Mouse (Mus musculus) T-helper 1 cell (primary cell): ENCODE data around the gene Bysl.

ENCODE experiments used
- in situ Hi-C: fragments of 300-600 bp; cut with MboI, MseI; formaldehyde crosslinking; loops from one replicate; pipeline ENCODE4 v1.15.1; 2025; ENCODE audit warnings: high pct_unique_total_duplicates

The Bysl gene

DNA sequence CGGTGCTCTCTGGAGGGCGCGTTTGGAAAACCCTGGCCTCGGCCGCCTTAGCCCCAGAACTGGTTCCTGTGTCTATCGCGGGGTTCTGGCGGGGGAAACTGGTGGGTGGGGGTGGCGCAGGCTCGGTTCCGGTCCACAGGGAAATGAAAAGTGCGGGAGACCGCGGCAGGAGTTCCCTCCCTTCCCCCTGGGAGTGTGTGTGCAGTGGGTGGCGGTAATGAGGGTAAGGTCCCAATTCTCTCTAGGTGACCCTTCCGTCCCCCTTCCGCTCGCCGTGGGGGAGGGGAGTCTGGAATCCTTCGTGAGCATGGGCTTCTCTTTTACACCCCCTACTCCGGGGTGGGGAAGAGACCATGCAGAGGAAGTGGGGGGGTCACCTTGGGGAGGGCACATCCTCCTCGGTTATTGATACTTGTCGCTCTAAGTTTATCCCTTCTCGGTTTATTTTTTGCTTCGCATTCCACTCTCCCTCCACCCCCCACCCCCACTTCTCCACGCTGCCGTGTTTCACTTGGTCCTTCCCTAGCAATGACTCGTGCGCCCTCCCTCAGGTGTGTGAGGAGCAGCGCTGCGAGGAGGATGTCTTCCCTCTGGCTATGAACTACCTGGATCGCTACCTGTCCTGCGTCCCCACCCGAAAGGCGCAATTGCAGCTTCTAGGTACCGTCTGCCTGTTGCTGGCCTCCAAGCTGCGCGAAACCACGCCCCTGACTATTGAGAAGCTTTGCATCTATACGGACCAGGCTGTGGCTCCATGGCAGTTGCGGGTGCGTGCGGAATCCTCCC is 16.9 kb downstream of the Bysl start:
- in situ Hi-C loops: no loop called here

DNA sequence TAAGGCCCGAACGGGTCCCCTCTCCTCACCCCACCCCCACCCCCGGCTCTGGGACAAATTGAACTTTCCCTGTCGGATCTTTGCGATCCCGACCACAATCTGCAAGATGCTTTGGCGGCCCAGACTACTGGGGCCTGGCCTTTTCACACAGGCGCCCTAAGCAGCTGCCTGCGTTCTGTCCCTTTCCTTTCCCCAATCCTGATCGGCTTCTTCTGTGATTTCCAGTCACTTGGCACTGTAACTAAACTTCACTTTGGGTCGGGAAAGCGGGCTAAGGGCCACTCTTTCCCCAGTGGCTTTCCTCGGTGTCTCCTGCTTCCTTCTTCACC is 17.5 kb downstream of the Bysl start:
- in situ Hi-C loops: no loop called here

DNA sequence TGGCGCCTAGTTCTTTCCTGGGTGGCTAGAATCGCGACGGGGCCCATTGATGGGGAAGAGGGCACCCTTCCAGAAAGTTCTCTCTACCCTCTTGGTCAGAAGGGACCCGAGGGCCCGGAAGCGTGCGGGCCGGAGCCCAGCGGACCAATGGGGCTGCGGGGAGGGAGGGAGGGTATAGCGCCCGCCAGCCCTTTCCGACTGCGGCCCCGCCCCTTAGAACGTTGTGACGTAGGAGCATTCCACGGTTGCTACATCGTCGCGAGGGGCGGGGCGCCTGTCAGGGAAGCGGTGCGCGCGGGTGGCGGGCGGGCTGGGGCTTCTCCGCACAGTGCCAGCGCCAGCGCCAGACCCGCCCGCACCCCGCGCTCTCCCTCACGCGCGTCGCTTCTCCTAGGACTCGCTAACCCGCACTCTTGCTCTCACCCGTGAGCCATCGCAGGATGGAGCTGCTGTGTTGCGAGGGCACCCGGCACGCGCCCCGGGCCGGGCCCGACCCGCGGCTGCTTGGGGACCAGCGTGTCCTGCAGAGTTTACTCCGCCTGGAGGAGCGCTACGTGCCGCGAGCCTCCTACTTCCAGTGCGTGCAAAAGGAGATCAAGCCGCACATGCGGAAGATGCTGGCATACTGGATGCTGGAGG is 18.0 kb downstream of the Bysl start:
- in situ Hi-C loops: no loop called here

DNA sequence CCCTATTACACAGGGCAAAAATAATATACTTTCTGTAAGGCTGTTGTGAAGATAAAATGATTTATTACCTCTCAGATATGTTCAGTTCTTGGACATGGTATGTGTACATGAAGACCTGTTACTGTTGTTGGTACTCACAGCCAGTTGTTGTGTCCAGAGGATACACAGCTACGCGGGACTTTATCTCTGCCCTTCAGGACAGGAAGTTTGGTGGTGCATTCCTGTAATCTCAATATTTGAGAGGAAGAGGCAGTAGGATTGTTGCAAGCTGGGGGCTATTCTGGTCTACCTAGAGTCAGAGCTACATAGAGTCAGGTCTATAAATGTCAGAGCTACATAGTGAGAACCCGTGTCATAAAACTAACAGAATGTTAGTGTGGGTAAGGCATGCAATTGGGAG is 20.2 kb downstream of the Bysl start:
- in situ Hi-C loops: no loop called here

DNA sequence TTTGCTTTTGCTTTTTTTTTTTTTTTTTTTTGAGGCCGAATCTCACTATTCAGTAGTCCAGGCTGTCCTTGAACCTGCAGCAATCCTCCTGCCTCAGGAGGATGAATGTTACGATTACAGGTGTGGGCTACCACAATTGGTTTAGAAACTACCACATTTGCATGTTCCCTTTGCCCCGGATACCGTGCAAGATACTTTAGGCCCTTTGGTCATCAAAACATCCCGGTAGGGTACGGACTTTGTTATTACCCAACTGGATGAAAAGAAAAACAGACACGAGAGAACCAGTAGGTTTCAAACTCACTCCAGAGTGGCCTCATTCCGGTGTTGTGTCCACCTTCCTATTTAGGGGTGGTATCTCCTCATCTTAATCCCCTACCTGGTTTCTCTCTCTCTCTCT is 22.8 kb downstream of the Bysl start:
- in situ Hi-C loops: no loop called here

DNA sequence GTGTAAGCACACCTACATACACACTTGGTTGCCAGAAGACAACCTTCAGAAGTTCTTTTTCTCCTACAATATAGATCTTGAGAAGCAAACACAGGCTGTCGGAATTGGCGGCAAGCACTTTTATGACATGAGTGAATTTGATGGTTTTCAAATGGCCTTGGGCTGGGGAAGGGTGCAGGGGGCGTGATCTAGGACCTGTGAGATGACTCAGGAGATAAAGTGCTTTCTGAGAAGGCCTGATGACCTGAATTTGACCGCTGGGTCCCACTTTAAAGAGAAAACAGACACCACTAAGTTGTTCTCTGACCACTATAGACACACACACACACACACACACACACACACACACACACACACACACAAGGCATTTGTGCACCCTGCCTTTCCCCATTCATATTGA is 30.3 kb downstream of the Bysl start:
- in situ Hi-C loops: no loop called here

DNA sequence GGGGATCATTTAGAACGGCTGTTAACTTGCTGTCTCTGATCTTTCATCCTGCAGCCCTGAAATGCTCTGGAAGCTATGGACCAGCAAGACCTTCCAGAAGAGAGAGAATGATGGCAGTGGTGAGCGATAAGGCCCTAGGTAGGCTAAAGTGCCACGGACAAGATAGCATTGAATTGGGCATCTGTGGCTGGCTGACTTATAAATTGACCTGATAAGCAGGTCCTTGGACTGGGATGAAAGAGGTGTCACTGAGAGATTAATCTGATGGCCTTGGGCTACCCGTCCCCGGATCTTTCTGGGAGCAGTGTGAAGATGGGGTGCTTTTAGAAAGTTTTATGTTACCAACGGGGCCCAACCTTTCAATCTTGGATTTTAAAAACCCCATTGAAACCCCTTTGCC is 32.6 kb downstream of the Bysl start:
- in situ Hi-C loops: no loop called here

DNA sequence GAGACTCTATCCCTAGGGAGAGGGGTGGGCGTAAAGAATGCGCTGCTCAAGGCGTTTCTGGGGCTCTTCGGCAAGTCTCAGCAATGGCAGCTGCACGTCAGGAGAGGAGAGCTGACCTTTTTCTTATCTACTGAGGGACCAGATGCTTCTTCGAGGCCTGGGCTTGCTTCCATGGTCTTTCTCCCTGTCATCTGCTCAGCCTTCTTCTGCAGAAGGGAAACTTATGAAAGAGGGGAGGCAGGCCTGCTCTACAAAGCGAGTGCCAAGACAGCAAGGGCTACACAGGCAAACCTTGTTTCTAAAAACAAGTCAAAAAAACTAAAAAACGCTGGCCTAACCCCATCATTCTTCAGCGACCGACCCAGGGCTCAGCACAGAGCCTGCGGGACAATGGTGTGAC is 36.5 kb downstream of the Bysl start:
- in situ Hi-C loops: no loop called here

DNA sequence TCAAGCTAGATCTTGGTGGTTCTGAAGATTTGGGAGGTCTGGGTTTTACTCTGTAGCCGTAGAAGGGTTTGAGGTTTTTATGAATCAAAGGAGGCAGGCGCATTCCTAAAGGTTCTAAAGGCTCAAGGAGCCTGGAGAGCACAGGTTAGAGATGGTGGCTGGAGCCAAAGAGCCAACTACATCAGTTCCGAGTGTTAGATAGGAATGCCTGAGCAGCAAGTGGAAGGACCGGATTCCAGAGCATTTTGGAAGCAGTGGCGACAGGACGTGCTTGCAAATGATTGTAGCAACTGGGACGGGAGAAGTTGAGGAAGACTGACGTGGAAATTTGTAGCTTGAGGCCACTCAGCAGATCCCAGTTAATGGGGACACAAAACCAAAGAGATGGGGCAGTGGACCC is 37.3 kb downstream of the Bysl start:
- in situ Hi-C loops: no loop called here

DNA sequence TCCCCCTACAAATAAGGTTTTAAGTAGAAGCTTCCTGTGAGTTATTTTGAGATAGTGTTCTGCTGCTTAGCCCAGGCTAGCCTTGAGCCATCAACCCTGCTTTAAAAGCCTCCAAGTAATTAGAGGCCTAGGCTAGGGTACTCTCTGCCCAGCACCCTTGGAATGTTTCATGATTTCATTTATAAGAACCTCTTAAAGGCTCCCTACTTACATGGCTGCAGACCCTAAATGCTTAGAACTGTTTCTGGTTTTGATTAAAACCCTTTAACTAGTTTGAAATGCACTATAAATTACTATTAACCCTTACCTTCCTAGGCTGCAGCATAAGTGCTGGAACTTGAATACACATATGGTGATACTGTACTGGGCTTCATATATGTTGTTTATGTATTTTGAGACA is 38.9 kb downstream of the Bysl start:
- in situ Hi-C loops: no loop called here

DNA sequence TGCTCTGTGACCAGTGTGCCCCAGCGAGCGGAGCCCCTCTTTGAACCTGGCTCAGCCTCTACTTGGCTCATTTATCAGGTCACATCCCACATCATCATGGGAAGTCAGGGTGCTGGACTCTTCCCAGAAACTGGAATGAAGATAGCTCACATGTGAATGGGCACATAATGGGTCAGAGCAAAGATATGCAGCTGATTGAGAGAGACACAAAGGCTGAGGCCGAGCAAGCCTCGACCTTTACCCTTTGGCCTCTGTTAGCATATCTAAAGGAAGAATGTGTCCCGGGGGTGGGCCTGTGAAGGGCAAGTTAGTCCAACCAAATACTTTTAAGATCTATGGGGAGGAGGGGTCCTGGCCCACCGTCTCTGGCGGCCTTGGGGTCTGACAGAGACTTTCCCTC is 39.7 kb downstream of the Bysl start:
- in situ Hi-C loops: no loop called here

DNA sequence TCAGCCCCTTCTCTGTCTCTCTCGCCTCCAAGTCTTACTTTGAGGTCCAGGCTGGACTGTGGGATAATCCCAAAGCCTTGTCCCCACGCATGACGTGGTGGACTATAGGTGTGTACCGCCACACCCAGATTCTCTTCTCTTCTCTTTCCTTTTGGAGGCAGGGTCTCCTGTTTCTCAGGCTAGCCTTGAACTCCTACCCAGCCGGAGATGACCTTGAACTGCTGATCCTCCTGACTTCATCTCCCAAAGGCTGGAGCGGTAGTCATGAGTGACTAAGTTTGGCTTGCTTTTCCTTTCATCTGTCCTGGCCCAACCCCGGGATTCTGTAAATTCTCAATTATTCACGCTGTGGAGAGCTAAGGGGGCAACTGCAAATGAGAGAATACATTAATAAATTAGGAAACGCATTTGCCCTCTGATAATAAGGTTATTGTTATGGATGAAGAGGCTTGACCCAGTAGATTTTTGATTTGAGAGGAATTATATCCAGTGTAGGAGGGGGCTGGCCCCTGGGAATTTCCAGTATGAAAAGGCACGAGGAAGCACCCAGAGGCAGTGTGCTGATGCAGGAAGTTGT is 42.3 kb downstream of the Bysl start:
- in situ Hi-C loops: no loop called here

DNA sequence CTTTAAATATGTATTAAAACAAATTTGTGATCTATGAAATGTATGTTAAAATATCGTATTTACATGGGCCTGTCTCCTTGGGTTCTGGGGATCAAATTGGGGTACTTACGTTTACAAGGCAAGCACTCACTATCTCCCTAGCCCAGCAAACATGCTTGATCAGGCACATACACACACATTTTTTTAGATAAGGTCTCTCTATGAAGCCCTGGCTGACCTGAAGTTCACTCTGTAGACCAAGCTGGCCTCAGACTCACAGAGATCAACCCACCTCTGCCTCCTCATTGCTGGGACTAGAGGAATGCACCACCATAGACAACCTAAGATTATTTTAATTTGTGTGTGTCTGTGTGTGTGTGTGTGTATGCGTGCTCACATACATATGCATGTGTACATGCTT is 42.9 kb downstream of the Bysl start:
- in situ Hi-C loops: no loop called here

DNA sequence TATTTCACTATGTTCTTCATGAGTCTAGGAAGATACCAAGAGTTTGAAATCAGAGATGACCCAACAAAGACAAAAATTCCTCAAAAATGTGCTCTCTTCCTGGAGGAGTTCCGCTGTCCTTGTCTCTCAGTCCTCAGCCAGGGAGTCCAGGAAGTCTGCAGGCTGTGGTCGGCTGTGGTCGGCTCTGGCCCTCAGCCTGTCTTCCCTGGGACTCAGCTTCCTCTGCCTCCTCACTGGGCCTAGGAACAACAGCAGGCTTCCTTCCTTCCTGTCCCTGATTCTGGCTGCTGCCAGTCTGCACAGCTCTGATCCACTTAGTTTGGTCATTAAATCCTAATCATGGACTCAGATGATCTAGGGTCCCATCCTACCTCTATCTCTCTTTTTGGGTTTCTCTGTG is 44.0 kb downstream of the Bysl start:
- in situ Hi-C loops: no loop called here

DNA sequence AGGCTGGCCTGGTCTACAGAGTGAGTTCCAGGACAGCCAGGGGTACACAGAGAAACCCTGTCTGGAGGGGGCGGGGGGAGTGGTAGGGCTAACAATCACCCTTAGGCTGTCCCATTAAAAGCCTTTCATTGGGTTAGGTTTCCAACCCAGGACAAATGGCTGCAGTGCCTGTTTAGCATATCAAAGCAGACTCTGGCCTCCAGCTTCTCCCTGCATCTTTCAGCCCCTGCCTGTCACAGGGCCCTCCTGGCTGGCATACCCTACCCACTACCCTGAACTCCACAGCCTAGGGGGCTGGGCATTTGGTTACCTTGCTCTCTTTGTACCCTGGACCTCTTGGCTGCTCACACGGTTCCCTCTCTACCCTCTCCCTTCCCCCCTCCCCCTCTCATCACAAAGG is 45.2 kb downstream of the Bysl start:
- in situ Hi-C loops: no loop called here

DNA sequence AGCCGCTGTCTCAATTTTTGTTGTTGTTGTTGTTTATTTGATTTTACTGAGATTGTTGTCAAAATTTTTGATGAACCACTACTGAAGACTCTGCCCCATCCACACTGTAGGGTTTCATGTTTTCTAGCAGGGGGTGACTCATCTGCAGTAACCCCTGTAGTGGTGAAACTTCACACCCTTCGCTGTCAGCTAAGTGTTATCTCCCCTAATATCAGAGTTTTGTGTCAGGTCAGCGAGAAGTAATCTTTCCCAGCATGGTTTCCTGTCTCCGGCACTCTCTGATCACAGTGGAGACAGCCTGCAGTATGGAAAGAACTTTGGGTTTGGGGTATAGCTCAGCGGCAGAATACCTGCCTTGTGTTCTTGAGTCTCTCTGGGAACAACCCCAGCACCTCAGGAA is 46.7 kb downstream of the Bysl start:
- in situ Hi-C loops: no loop called here

DNA sequence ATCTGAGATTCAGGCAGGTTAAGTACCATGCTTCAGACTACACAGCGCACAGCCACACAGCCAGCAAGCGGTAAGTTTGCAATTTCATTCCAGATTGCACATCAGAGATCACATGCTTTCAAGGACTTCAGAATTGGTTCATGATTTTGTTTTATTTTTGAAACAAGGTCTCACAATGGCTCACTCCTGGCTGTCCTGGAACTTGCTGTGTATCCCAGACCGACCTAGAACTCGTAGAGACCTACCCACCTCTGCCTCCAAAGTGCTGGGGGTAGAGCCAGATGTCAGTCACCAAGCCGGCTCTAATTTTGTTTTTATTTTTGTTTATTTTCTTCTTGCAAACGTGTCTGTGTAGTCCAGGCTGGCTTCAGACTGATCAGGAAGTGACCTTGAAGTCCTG is 48.4 kb downstream of the Bysl start:
- in situ Hi-C loops: no loop called here

DNA sequence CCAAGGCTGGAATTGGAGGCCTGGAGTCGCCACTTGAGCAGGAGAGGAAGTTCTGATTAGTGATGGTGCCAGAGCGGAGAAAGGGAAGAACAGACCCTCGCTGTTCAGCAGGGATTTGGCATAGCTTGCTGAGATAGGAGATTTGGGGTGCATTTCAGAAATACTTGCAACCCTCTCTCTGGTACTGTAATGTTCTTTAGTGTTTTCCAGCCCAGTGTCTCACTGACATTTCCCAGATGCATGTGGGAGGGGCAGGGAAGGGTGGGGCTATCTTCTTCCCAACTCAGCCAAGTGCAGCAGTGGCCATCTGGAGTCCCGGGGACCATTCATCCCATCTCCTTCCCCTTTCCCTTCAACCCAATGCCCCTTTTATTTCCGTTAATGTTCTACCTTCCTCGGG is 51.6 kb downstream of the Bysl start:
- in situ Hi-C loops: no loop called here

DNA sequence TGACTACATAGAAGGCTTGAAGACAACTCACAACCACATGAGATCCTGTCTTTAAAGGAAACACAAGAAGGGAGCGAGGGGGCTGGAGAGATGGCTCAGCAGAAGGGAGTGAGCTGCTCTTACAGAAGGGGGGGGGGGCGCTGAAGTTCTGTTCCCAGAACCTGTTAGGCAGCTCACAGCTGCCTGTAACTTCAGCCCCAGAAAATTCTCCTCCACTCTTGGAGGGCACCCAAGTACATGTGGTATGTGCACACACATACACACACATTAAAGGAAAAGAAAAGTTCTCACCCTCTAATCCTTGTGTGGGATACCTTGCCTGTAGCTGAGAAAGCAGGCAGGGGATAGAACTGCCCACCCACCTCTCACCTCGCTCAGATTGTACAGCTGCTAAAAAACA is 54.1 kb downstream of the Bysl start:
- in situ Hi-C loops: no loop called here

DNA sequence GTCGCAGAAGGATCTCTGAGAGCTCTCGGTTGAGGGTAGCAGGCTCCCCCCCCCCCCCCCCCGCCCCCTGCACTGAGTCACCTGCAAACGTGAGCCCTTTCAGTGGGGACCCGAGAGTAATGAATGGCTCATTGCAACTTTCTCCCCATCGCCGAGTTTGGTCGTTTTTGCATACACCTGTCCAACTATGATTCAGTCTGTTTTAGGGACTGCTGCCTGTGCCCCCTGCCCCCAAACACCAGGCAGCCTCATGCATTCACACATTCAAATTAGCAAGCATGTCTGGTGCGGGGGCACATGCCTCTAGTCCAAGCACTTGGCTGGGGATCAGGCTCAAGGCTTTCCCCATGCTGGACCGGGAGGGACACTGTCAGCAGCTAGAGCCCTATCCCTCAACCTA is 56.7 kb downstream of the Bysl start:
- in situ Hi-C loops: no loop called here

DNA sequence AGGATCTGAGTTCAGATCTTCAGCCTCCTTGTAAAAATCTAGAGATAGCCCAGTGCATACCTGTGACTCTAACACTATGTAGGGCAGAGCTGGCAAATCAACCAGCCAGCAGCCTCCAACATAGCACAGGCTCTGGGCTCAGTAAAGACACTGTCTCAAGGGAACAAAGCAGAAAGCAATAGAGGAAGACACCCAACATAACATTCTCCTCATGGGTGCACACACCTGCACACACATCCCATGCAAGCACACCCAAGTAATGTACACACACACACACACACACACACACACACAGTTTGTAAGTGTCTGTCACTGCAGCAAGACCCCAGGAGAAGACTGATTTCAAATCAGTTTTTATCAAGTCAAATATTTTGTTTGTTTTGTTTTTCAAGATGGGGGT is 58.3 kb downstream of the Bysl start:
- in situ Hi-C loops: no loop called here

DNA sequence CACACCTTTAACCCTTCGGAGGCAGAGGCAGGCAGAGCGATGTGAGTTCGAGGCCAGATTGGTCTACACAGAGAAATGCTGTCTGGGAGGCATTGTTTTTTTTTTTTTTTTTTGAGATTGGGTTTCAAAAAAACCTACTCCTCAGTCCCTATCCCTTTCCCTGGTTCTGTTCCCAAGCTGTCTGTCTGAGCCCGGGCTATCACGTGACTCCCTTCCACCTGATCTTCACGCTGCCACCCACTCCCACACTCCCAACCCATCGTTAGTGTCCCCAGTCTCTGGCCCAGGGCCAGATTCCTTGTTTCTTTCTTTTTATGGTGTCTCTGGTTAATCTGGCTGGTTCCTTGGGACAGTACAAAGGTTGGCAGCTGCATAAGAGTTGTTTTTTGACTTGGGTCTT is 60.2 kb downstream of the Bysl start:
- in situ Hi-C loops: no loop called here
